Mouse (Mus musculus) heart, adult 2 months (tissue): ENCODE measurements around the gene Sntb2. TPM values are rescaled to one million over a fixed set of nuclear protein-coding genes. Genes with fewer than 3 reads are reported as not detected.

ENCODE experiments used
- DNase-seq, 2 experiments: peaks; one replicate each; pipeline ENCODE4 v3.0.0; 2021
- H3K27ac ChIP-seq: fragments of 200-600 bp; 2 replicates; pipeline ENCODE4 v1.8.1; 2022
- H3K27me3 ChIP-seq: fragments of 200-500 bp; 2 replicates; pipeline ENCODE4 v1.6.1; 2012; ENCODE audit warnings: mild to moderate bottlenecking, low read length, inconsistent platforms, mixed read lengths; ENCODE audit not compliant: control insufficient read depth, insufficient read depth
- H3K36me3 ChIP-seq: fragments of 200-500 bp; 2 replicates; pipeline ENCODE4 v1.6.1; 2012; ENCODE audit warnings: low read length, inconsistent platforms; ENCODE audit not compliant: control insufficient read depth, insufficient read depth
- H3K4me1 ChIP-seq: fragments of 200-500 bp; 2 replicates; pipeline ENCODE4 v1.6.1; 2011; ENCODE audit warnings: low read length; ENCODE audit not compliant: control insufficient read depth, insufficient read depth
- H3K4me3 ChIP-seq: fragments of 200-600 bp; 2 replicates; pipeline ENCODE4 v1.8.1; 2022
- H3K79me2 ChIP-seq: fragments of 200-500 bp; replicated peaks from 2 replicates; pipeline ENCODE4 v1.6.1; 2012; ENCODE audit warnings: mild to moderate bottlenecking, inconsistent platforms, low read length, moderate library complexity, mixed read lengths; ENCODE audit not compliant: control insufficient read depth, insufficient read depth
- H3K9ac ChIP-seq: fragments of 200-500 bp; 2 replicates; pipeline ENCODE4 v1.6.1; 2012; ENCODE audit warnings: low read depth, mild to moderate bottlenecking, control low read depth, inconsistent platforms, low read length, mixed read lengths
- CTCF ChIP-seq: fragments of 200-600 bp; IDR thresholded peaks from 2 replicates; pipeline ENCODE4 v1.8.1; 2022; ENCODE audit warnings: antibody characterized with exemption, mild to moderate bottlenecking, moderate library complexity
- EP300 ChIP-seq: fragments of 200-500 bp; IDR thresholded peaks from 2 replicates; pipeline ENCODE4 v1.6.1; 2011; ENCODE audit warnings: low read depth, low read length, control low read depth; ENCODE audit not compliant: insufficient read depth
- POLR2A ChIP-seq: fragments of 200-500 bp; IDR thresholded peaks from 2 replicates; pipeline ENCODE4 v1.6.1; 2011; ENCODE audit warnings: mild to moderate bottlenecking, low read depth, low read length, control low read depth; ENCODE audit not compliant: insufficient read depth
- WGBS: fragments of 180-500 bp; shearing (Covaris S2); methylation state at CpG from one replicate; pipeline ENCODE4 v1.1.7; 2018; 5-methylcytosine and 5-hydroxymethylcytosine counted together
- intact Hi-C: fragments of 180-260 bp; cut with DNase I; formaldehyde crosslinking; loops from one replicate; pipeline ENCODE4 v1.15.1; 2025
- polyA plus RNA-seq: library from polyadenylated mRNA; depleted of rRNA; stranded (reverse); fragments of >200 nt; gene quantifications from 2 replicates; pipeline ENCODE4 v1.2.3, GENCODE M21; 2012
- total RNA-seq, 2 experiments: library from RNA; stranded (reverse); gene quantifications; 2 replicates each; pipeline ENCODE4 v1.2.3; 2021

The Sntb2 gene
- total and polyA plus RNA-seq, 3 experiments = 4.5 to 10.7 (median 10.0) TPM

DNA sequence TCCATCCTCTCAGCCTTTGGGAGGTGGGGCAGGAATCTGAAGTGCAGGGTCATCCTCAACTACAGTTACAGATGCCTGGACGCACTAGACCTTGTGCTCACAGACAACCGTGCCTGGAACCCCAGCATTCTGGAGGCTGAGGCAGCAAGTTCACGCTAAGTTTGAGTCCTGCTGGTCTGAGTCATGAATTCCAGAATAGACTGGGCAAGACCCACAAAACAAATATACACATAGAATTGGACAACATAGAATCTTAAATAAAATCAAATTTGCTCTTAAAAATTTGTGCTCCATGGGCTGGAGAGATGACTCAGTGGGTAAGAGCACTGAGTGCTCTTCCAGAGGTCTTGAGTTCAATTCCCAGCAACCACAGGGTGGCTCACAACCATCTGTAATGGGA, 21.5 kb downstream of the Sntb2 start:
- WGBS = 69% methylated on average over 3 of the region's 3 CpGs
- DNase-seq = no peak
- H3K4me1 ChIP-seq = peaks cover 3% of the 10 kb centered on the region
- H3K36me3 ChIP-seq = peaks cover 4% of the 10 kb centered on the region
- H3K27ac ChIP-seq = no peak overlapping the region
- H3K27me3 ChIP-seq = no peaks in the 10 kb centered on the region
- TF ChIP-seq POLR2A = no peak
- TF ChIP-seq EP300 = no peak
- TF ChIP-seq CTCF = no peak
- no peak overlapping the region for H3K4me3 ChIP-seq
- H3K79me2 ChIP-seq = no peaks in the 10 kb centered on the region
- H3K9ac ChIP-seq = no peak overlapping the region
- intact Hi-C loops = no loop called here

DNA sequence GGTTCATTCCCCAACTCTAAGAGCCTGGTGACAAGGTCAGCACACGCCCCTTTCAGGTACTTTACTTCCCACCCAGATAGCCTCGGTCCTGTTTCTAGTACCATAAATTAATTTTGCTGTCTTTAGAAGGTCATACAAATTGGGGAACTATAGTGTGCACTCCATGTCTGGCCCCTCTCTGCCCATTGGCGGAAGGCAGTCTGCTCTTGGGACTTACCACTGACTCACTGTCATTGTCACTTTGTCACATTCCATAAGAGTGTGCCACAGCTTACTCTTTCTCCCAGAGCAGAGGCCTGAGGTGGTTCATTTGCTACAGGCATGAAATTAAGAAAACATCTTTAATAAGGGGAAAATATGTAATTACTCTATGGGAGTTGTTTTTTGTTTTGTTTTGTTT, 22.7 kb downstream of the Sntb2 start:
- H3K27me3 ChIP-seq = no peaks in the 10 kb centered on the region
- WGBS = 79% methylated on average over 3 of the region's 3 CpGs
- no peaks in the 10 kb centered on the region for H3K79me2 ChIP-seq
- no peak overlapping the region for H3K4me3 ChIP-seq
- H3K36me3 ChIP-seq = peaks cover 5% of the 10 kb centered on the region
- TF ChIP-seq POLR2A (no peak), CTCF (no peak), EP300 (no peak)
- intact Hi-C loops = no loop called here
- no peak overlapping the region for H3K27ac ChIP-seq
- no peak for DNase-seq
- H3K9ac ChIP-seq = no peak overlapping the region
- H3K4me1 ChIP-seq = peaks cover 5% of the 10 kb centered on the region

DNA sequence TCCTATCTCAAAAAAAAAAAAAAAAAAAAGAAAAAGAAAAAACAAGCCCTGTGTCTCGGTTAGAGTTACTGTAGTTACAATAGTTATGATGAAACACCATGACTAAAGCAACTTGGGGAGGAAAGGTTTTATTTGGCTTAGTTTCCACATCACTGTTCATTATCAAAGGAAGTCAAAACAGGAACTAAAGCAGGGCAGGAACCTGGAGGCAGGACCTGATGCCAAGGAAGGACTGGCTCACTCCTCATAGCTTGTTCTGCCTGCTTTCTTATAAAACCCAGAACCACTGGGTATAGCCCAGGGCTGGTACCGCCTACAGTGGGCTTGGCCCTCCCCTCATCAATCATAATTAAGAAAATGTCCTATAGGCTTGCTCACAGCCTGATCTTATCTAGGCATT, 24.1 kb downstream of the Sntb2 start:
- TF ChIP-seq EP300 (no peak), CTCF (no peak), POLR2A (no peak)
- 71% methylated on average over 2 of the region's 2 CpGs for WGBS
- no peak overlapping the region for H3K4me3 ChIP-seq
- no peak for DNase-seq
- peaks cover 5% of the 10 kb centered on the region for H3K36me3 ChIP-seq
- H3K27ac ChIP-seq = no peak overlapping the region
- no peaks in the 10 kb centered on the region for H3K27me3 ChIP-seq
- intact Hi-C loops = no loop called here
- H3K9ac ChIP-seq = no peak overlapping the region
- H3K79me2 ChIP-seq = peaks cover 3% of the 10 kb centered on the region; the same call in 1 of the 2 replicates
- H3K4me1 ChIP-seq = peaks cover 7% of the 10 kb centered on the region

DNA sequence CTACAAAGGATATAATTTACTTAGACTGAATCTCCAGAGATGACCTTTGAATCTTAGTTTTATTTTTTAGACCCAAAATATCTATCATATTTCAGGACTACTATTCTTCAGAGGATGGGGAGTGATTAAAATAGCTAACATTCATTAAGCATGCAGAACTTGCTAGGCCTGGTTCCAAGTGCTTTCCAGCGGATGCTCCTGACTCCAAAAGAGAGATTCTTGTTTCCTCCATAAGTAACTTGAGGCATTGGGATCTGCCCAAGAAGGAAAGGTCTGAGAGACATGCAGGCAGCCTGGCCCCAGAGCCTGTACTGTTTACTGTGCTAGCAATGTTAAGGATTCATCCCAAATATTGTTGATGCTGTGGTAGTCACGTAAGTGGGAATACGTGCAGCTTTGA, 26.8 kb downstream of the Sntb2 start:
- intact Hi-C loops = no loop called here
- peak overlapping the region; percentile 19; the same call in 1 of the 2 replicates for H3K27ac ChIP-seq
- H3K9ac ChIP-seq = no peak overlapping the region

DNA sequence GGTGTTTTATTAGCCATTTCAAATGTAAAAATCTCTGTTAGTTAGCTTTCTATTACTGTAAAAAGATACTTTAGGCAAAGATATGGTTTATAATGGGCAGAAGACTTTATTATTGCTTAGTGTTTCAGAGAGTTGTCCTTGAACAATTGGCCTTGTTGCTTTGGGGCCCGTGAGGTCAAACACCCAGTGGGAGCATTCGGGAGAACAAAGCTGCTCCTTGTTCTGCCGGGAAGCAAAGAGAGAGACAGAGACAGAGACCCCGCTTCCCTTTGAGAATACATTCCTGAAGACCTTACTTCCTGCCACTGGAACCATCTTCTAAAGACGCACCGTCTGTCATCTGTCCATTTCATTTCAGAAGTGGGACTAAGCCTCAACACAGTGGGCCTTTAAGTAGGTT, 27.8 kb downstream of the Sntb2 start:
- WGBS = 43% methylated on average over 6 of the region's 6 CpGs
- Histone ChIP-seq H3K9ac (no peak overlapping the region), H3K79me2 (peaks cover 6% of the 10 kb centered on the region), H3K27ac (no peak overlapping the region), H3K27me3 (no peaks in the 10 kb centered on the region), H3K4me1 (peaks cover 7% of the 10 kb centered on the region), H3K36me3 (peaks cover 7% of the 10 kb centered on the region), H3K4me3 (no peak overlapping the region)
- TF ChIP-seq POLR2A = no peak
- TF ChIP-seq EP300 = no peak
- TF ChIP-seq CTCF = no peak
- no peak for DNase-seq
- intact Hi-C loops = no loop called here

More for the DNA sequence above, 26.8 kb downstream of the Sntb2 start:
- no peak overlapping the region for H3K4me3 ChIP-seq
- peaks cover 7% of the 10 kb centered on the region for H3K4me1 ChIP-seq
- H3K79me2 ChIP-seq = peaks cover 6% of the 10 kb centered on the region
- WGBS = 36% methylated on average over 3 of the region's 3 CpGs
- DNase-seq = peak in 1 of 2 experiments; percentile 30
- H3K27me3 ChIP-seq = no peaks in the 10 kb centered on the region
- TF ChIP-seq EP300 = no peak
- TF ChIP-seq CTCF = no peak
- no peak for TF ChIP-seq POLR2A
- peaks cover 7% of the 10 kb centered on the region for H3K36me3 ChIP-seq

DNA sequence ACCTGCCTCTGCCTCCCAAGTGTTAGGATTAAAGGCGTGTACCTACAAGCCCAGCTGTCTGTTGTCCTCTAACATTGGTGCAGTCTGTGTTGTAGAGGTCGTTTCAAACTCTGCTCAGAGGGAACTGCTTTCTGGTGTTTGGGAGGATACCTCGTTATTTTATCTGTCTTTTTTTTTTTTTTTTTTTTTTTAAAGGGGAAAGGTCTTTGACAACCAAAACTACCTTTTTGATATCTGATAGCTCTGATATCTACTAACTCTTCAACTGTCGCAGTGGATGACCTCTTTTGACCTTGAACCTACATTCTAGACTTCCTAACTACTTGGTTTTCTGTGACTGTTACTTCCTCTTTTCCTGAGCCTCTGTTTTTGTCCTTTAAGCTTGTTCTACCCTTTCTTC, 29.0 kb downstream of the Sntb2 start:
- Histone ChIP-seq H3K27me3 (no peaks in the 10 kb centered on the region), H3K36me3 (peaks cover 7% of the 10 kb centered on the region), H3K27ac (no peak overlapping the region), H3K79me2 (peaks cover 6% of the 10 kb centered on the region), H3K4me3 (no peak overlapping the region), H3K9ac (no peak overlapping the region), H3K4me1 (peaks cover 6% of the 10 kb centered on the region)
- WGBS = 42% methylated on average over 4 of the region's 4 CpGs
- DNase-seq = no peak
- intact Hi-C loops = no loop called here
- TF ChIP-seq POLR2A (no peak), CTCF (no peak), EP300 (no peak)
